Comparison of ENCODE assay signal across 11 mouse cellular contexts in genomic region chr9:50533328-50533727, GRCm38 (mm10). TPM values are rescaled to one million over a fixed set of nuclear protein-coding genes. Genes with fewer than 3 reads are reported as not detected.
A peak's percentile ranks its signal among the peaks of the same experiment; 100 is the strongest.
DNase-seq lines count a peak whose midpoint lies in the region; ATAC-seq and TF ChIP-seq lines count a peak whose summit lies in the region.
"Had no signal": no experiment of that assay in that cellular context is flagged by ENCODE, and none has a peak within 500 bp of the region (broad histone marks: within the 10 kb centered on the region; RNA-seq: fewer than 3 reads in every experiment).

No protein-coding gene starts in this region.

- no peaks in the 10 kb centered on the region for H3K36me3 ChIP-seq in forebrain, embryonic 10.5 days (replicated peaks)
- no peaks in the 10 kb centered on the region for H3K36me3 ChIP-seq in forebrain, embryonic 15.5 days
- H3K36me3 ChIP-seq in liver, embryonic 16.5 days (ENCODE audit: control insufficient read depth, insufficient read depth), result no peaks in the 10 kb centered on the region
- H3K36me3 ChIP-seq in hindbrain, embryonic 11.5 days (ENCODE audit: control insufficient read depth, insufficient read depth, low read length), result no peaks in the 10 kb centered on the region
- no peaks in the 10 kb centered on the region for H3K36me3 ChIP-seq in forebrain, embryonic 14.5 days (ENCODE audit: control insufficient read depth, insufficient read depth, low read length)

- no peaks in the 10 kb centered on the region; the same call in 1 of the 2 replicates for H3K4me1 ChIP-seq in forebrain, embryonic 10.5 days
- H3K4me1 ChIP-seq in forebrain, embryonic 15.5 days, result no peaks in the 10 kb centered on the region
- H3K4me1 ChIP-seq in bone marrow macrophage, adult 2 months (ENCODE audit: control insufficient read depth, insufficient read depth, low read length), result peaks cover 26% of the 10 kb centered on the region
- peaks cover 2% of the 10 kb centered on the region for H3K4me1 ChIP-seq in liver, embryonic 16.5 days (ENCODE audit: control insufficient read depth, low read depth, low read length)
- no peaks in the 10 kb centered on the region for H3K4me1 ChIP-seq in hindbrain, embryonic 11.5 days (replicated peaks; ENCODE audit: control insufficient read depth, insufficient read depth, low read length)
- no peaks in the 10 kb centered on the region for H3K4me1 ChIP-seq in forebrain, embryonic 14.5 days (ENCODE audit: control insufficient read depth, insufficient read depth, low read length)

- TF ChIP-seq POLR2A in bone marrow macrophage, adult 2 months (IDR thresholded peaks at IDR 0.05; ENCODE audit: borderline replicate concordance, low read depth, low read length), result no peak

- no peak for ATAC-seq in forebrain, embryonic 15.5 days (replicated peaks)
- no peak for ATAC-seq in liver, embryonic 16.5 days (ENCODE audit: low read depth)
- ATAC-seq in hindbrain, embryonic 11.5 days (ENCODE audit: low FRiP score), result no peak
- no peak for ATAC-seq in forebrain, embryonic 14.5 days

- no peak for TF ChIP-seq CTCF in bone marrow macrophage, adult 2 months (IDR thresholded peaks at IDR 0.05; ENCODE audit: low read depth, low read length)

- no peak overlapping the region for H3K27ac ChIP-seq in forebrain, embryonic 10.5 days
- no peak overlapping the region for H3K27ac ChIP-seq in forebrain, embryonic 15.5 days (replicated peaks)
- H3K27ac ChIP-seq in bone marrow macrophage, adult 2 months (ENCODE audit: insufficient read depth, low read depth, low read length), result peak overlapping the region; percentile 89
- peak overlapping the region; percentile 21; the same call in 1 of the 2 replicates for H3K27ac ChIP-seq in liver, embryonic 16.5 days (ENCODE audit: low read length)
- H3K27ac ChIP-seq in hindbrain, embryonic 11.5 days (ENCODE audit: low read depth, low read length), result no peak overlapping the region
- H3K27ac ChIP-seq in forebrain, embryonic 14.5 days (ENCODE audit: low read depth, low read length), result no peak overlapping the region

- WGBS in forebrain, embryonic 10.5 days, result 87% methylated on average over 11 of the region's 11 CpGs
- 82% methylated on average over 11 of the region's 11 CpGs for WGBS in forebrain, embryonic 15.5 days
- 18% methylated on average over 11 of the region's 11 CpGs for whole genome bisulfite sequencing in liver, embryonic 16.5 days (ENCODE audit: insufficient replicate concordance)
- WGBS in hindbrain, embryonic 11.5 days, result 86% methylated on average over 11 of the region's 11 CpGs
- 89% methylated on average over 11 of the region's 11 CpGs for WGBS in forebrain, embryonic 14.5 days

- no peak overlapping the region for H3K9ac ChIP-seq in forebrain, embryonic 15.5 days (replicated peaks)
- no peak overlapping the region for H3K9ac ChIP-seq in liver, embryonic 16.5 days (ENCODE audit: low read depth, low read length)
- no peak overlapping the region for H3K9ac ChIP-seq in hindbrain, embryonic 11.5 days (ENCODE audit: low read depth, low read length)
- H3K9ac ChIP-seq in forebrain, embryonic 14.5 days (ENCODE audit: low read length), result no peak overlapping the region

- no peak overlapping the region for H3K4me3 ChIP-seq in forebrain, embryonic 10.5 days
- H3K4me3 ChIP-seq in forebrain, embryonic 15.5 days, result no peak overlapping the region
- H3K4me3 ChIP-seq in bone marrow macrophage, adult 2 months (ENCODE audit: insufficient read depth, low read length), result peak overlapping the region; percentile 9
- H3K4me3 ChIP-seq in liver, embryonic 16.5 days (ENCODE audit: low read depth, low read length), result 0 out of 2 replicates have a peak overlapping the region, but pooled peaks have one; percentile 1
- H3K4me3 ChIP-seq in hindbrain, embryonic 11.5 days (ENCODE audit: low read depth, low read length), result no peak overlapping the region
- H3K4me3 ChIP-seq in forebrain, embryonic 14.5 days (ENCODE audit: low read depth, low read length), result no peak overlapping the region

- H3K27me3 ChIP-seq in forebrain, embryonic 10.5 days (ENCODE audit: poor library complexity, severe bottlenecking), result no peaks in the 10 kb centered on the region
- no peaks in the 10 kb centered on the region for H3K27me3 ChIP-seq in forebrain, embryonic 15.5 days
- H3K27me3 ChIP-seq in liver, embryonic 16.5 days (ENCODE audit: control insufficient read depth, insufficient read depth, low read depth, low read length), result no peaks in the 10 kb centered on the region
- H3K27me3 ChIP-seq in hindbrain, embryonic 11.5 days (ENCODE audit: control insufficient read depth, insufficient read depth, low read length), result no peaks in the 10 kb centered on the region
- no peaks in the 10 kb centered on the region for H3K27me3 ChIP-seq in forebrain, embryonic 14.5 days (replicated peaks; ENCODE audit: control insufficient read depth, insufficient read depth, low read length)

- peak; percentile 9 for DNase-seq in forebrain, embryonic 10.5 days (ENCODE audit: extremely low spot score, low spot score)
- DNase-seq in spleen, postnatal 36 days (ENCODE audit: low spot score in 2 of 2), result peak; percentile 74 to 79
- DNase-seq in adrenal gland, postnatal 25 days, result no peak
- DNase-seq in hindbrain, embryonic 11.5 days (ENCODE audit: low spot score), result no peak
- no peak for DNase-seq in forebrain, embryonic 14.5 days (ENCODE audit: low spot score)
- DNase-seq: gastrocnemius, postnatal 36 days had no signal

- no peaks in the 10 kb centered on the region for H3K9me3 ChIP-seq in forebrain, embryonic 10.5 days
- no peaks in the 10 kb centered on the region for H3K9me3 ChIP-seq in forebrain, embryonic 15.5 days
- H3K9me3 ChIP-seq in liver, embryonic 16.5 days (replicated peaks; ENCODE audit: control insufficient read depth, low read length), result no peaks in the 10 kb centered on the region
- H3K9me3 ChIP-seq in hindbrain, embryonic 11.5 days (ENCODE audit: control insufficient read depth, low read length), result no peaks in the 10 kb centered on the region
- no peaks in the 10 kb centered on the region for H3K9me3 ChIP-seq in forebrain, embryonic 14.5 days (replicated peaks; ENCODE audit: control insufficient read depth, low read length)

- no peak overlapping the region for H3K4me2 ChIP-seq in forebrain, embryonic 15.5 days (replicated peaks)
- peak overlapping the region; percentile 22 for H3K4me2 ChIP-seq in liver, embryonic 16.5 days (ENCODE audit: low read depth, low read length)
- no peak overlapping the region for H3K4me2 ChIP-seq in hindbrain, embryonic 11.5 days (replicated peaks; ENCODE audit: low read depth, low read length)
- H3K4me2 ChIP-seq in forebrain, embryonic 14.5 days (ENCODE audit: low read length), result no peak overlapping the region

RNA-seq across cellular contexts. Expression of gene Pts, which starts 4.8 kb away (rescaled TPM):
- polyA plus RNA-seq in forebrain, embryonic 10.5 days (2016; fragmentation: Nextera tagmentation; extraction: Ambion mirVana), result 81.2 and 86.5 TPM in 2 replicates
- polyA plus RNA-seq in forebrain, embryonic 15.5 days (2015; fragmentation: Nextera tagmentation; extraction: Ambion mirVana), result 89.4 and 93.4 TPM in 2 replicates
- 52.3 and 63.5 TPM in 2 replicates for polyA plus RNA-seq in bone marrow macrophage, adult 2 months (2012; ENCODE audit: insufficient read depth, insufficient read length, missing spikeins)
- 30.1 and 30.5 TPM in 2 replicates for polyA plus RNA-seq in liver, embryonic 16.5 days (2015; fragmentation: Nextera tagmentation; extraction: Ambion mirVana)
- 68.9 and 81.6 TPM in 2 replicates for total RNA-seq in adrenal gland, postnatal 25 days (2021)
- 92.6 and 98.2 TPM in 2 replicates for polyA plus RNA-seq in hindbrain, embryonic 11.5 days (2014; fragmentation: Nextera tagmentation; extraction: Ambion mirVana)
- 87.3 and 94.5 TPM in 2 replicates for polyA plus RNA-seq in forebrain, embryonic 14.5 days (2014; fragmentation: Nextera tagmentation; extraction: Ambion mirVana)

RNA-seq across cellular contexts. Expression of gene Il18, which starts 21.3 kb away (rescaled TPM):
- 3.7 and 4.5 TPM in 2 replicates for polyA plus RNA-seq in forebrain, embryonic 10.5 days (2016; fragmentation: Nextera tagmentation; extraction: Ambion mirVana)
- polyA plus RNA-seq in forebrain, embryonic 15.5 days (2015; fragmentation: Nextera tagmentation; extraction: Ambion mirVana), result 12.6 and 16.5 TPM in 2 replicates
- polyA plus RNA-seq in bone marrow macrophage, adult 2 months (2012; ENCODE audit: insufficient read depth, insufficient read length, missing spikeins), result 27.7 and 33.7 TPM in 2 replicates
- polyA plus RNA-seq in liver, embryonic 16.5 days (2015; fragmentation: Nextera tagmentation; extraction: Ambion mirVana), result 12.0 and 13.3 TPM in 2 replicates
- total RNA-seq in adrenal gland, postnatal 25 days (2021), result 3.4 and 5.1 TPM in 2 replicates
- polyA plus RNA-seq in hindbrain, embryonic 11.5 days (2014; fragmentation: Nextera tagmentation; extraction: Ambion mirVana), result 5.2 and 8.5 TPM in 2 replicates
- polyA plus RNA-seq in forebrain, embryonic 14.5 days (2014; fragmentation: Nextera tagmentation; extraction: Ambion mirVana), result 17.8 and 18.4 TPM in 2 replicates

RNA-seq across cellular contexts. Expression of gene Bco2, which starts 21.7 kb away (rescaled TPM):
- 0.25 TPM in 2 replicates for polyA plus RNA-seq in forebrain, embryonic 10.5 days (2016; fragmentation: Nextera tagmentation; extraction: Ambion mirVana)
- 0.36 and 0.43 TPM in 2 replicates for polyA plus RNA-seq in forebrain, embryonic 15.5 days (2015; fragmentation: Nextera tagmentation; extraction: Ambion mirVana)
- 3.4 and 5.0 TPM in 2 replicates for polyA plus RNA-seq in bone marrow macrophage, adult 2 months (2012; ENCODE audit: insufficient read depth, insufficient read length, missing spikeins)
- 0.50 and 0.87 TPM in 2 replicates for polyA plus RNA-seq in liver, embryonic 16.5 days (2015; fragmentation: Nextera tagmentation; extraction: Ambion mirVana)
- 4.5 and 4.8 TPM in 2 replicates for total RNA-seq in adrenal gland, postnatal 25 days (2021)
- polyA plus RNA-seq in hindbrain, embryonic 11.5 days (2014; fragmentation: Nextera tagmentation; extraction: Ambion mirVana), result 0.14 and 0.20 TPM in 2 replicates
- 0.60 and 0.63 TPM in 2 replicates for polyA plus RNA-seq in forebrain, embryonic 14.5 days (2014; fragmentation: Nextera tagmentation; extraction: Ambion mirVana)

RNA-seq across cellular contexts. Expression of gene Tex12, which starts 27.8 kb away (rescaled TPM):
- polyA plus RNA-seq in forebrain, embryonic 10.5 days (2016; fragmentation: Nextera tagmentation; extraction: Ambion mirVana), result 0.17 TPM in 1 of 2 replicates, not detected in the other
- polyA plus RNA-seq in forebrain, embryonic 15.5 days (2015; fragmentation: Nextera tagmentation; extraction: Ambion mirVana), result 0.19 and 0.31 TPM in 2 replicates
- not detected in 2 replicates for polyA plus RNA-seq in bone marrow macrophage, adult 2 months (2012; ENCODE audit: insufficient read depth, insufficient read length, missing spikeins)
- not detected in 2 replicates for polyA plus RNA-seq in liver, embryonic 16.5 days (2015; fragmentation: Nextera tagmentation; extraction: Ambion mirVana)
- total RNA-seq in adrenal gland, postnatal 25 days (2021), result not detected in 2 replicates
- 0.15 and 0.17 TPM in 2 replicates for polyA plus RNA-seq in hindbrain, embryonic 11.5 days (2014; fragmentation: Nextera tagmentation; extraction: Ambion mirVana)
- 0.25 TPM in 1 of 2 replicates, not detected in the other for polyA plus RNA-seq in forebrain, embryonic 14.5 days (2014; fragmentation: Nextera tagmentation; extraction: Ambion mirVana)
- total RNA-seq: gastrocnemius, postnatal 36 days had no signal
- polyA plus RNA-seq: intestine, embryonic 14.5 days; limb, embryonic 14.5 days had no signal

RNA-seq across cellular contexts. Expression of gene Plet1, which starts 39.0 kb away (rescaled TPM):
- 0.24 and 0.28 TPM in 2 replicates for polyA plus RNA-seq in forebrain, embryonic 10.5 days (2016; fragmentation: Nextera tagmentation; extraction: Ambion mirVana)
- polyA plus RNA-seq in forebrain, embryonic 15.5 days (2015; fragmentation: Nextera tagmentation; extraction: Ambion mirVana), result 0.23 TPM in 1 of 2 replicates, not detected in the other
- polyA plus RNA-seq in bone marrow macrophage, adult 2 months (2012; ENCODE audit: insufficient read depth, insufficient read length, missing spikeins), result not detected in 2 replicates
- 0.27 and 0.51 TPM in 2 replicates for polyA plus RNA-seq in liver, embryonic 16.5 days (2015; fragmentation: Nextera tagmentation; extraction: Ambion mirVana)
- 0.18 TPM in 1 of 2 replicates, not detected in the other for total RNA-seq in adrenal gland, postnatal 25 days (2021)
- polyA plus RNA-seq in hindbrain, embryonic 11.5 days (2014; fragmentation: Nextera tagmentation; extraction: Ambion mirVana), result 0.59 and 0.68 TPM in 2 replicates
- polyA plus RNA-seq in forebrain, embryonic 14.5 days (2014; fragmentation: Nextera tagmentation; extraction: Ambion mirVana), result 0.27 and 0.30 TPM in 2 replicates
- total RNA-seq: gastrocnemius, postnatal 36 days had no signal

Comparison
In these comparisons a context has a peak if more than half of its experiments do, and no peak if none do; other contexts are left out.
1. DNase-seq: peak in forebrain, embryonic 10.5 days (single experiment) and spleen, postnatal 36 days (2 of 2); none in adrenal gland, postnatal 25 days (single experiment), hindbrain, embryonic 11.5 days (single experiment) and forebrain, embryonic 14.5 days (single experiment).
2. H3K27ac ChIP-seq: peak in bone marrow macrophage, adult 2 months (single experiment) and liver, embryonic 16.5 days (single experiment); none in forebrain, embryonic 10.5 days (single experiment), forebrain, embryonic 15.5 days (single experiment), hindbrain, embryonic 11.5 days (single experiment) and forebrain, embryonic 14.5 days (single experiment).
3. H3K4me3 ChIP-seq: peak in bone marrow macrophage, adult 2 months (single experiment) and liver, embryonic 16.5 days (single experiment); none in forebrain, embryonic 10.5 days (single experiment), forebrain, embryonic 15.5 days (single experiment), hindbrain, embryonic 11.5 days (single experiment) and forebrain, embryonic 14.5 days (single experiment).